Mouse (Mus musculus): ENCODE results near the gene St6galnac3. TPM values are rescaled to one million over a fixed set of nuclear protein-coding genes. Genes with fewer than 3 reads are reported as not detected.

Gene St6galnac3
- polyA plus RNA-seq, 1 experiment from 2014 or later: 8.5 TPM

DNA sequence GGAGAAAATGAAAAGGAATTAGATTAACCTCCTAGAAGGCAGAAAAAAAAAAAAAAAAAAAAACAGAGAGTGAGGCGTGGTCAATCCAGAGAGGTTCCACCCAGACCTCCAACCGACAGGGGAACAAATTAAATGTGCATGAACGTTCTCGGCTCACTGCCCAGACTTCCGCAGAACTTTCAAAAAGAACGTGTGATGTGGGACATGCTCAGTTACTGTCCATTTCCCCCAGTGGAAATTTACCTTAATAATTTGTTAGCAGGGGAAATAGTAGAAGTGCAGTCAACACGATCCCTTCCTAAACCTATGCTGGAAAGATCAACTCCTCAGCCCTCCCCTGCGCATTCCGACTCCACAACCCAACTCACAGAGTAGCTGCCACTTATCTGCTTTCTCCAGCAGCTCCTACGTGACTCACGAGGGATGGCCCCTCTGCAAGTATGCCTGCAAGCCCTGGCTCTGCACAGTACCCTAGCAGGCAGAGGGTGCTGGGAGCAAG is 35.1 kb downstream of the St6galnac3 start:
- no peak overlapping the region for H3K27ac ChIP-seq (ENCODE audit: low read depth, low read length)

DNA sequence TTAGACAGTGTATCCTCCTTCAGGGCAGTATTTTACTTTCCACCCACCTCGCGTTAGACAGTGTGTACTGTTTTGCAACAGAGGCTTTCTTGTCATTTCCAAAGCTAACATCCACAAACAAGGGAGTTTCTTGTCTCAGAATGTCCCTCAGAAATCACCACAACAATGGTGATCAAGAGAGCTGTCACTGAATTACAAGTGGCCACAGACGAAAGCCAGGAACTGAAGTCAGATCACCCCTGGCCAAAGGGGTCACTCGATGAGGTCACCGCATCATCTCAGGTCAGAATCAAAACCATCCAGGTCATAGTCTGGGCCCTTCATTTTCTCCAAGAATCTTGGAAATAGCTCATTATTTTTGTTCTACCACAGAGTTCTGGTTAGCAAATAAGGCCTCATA is 37.1 kb downstream of the St6galnac3 start:
- no peak for ATAC-seq
- H3K4me1 ChIP-seq (replicated peaks; ENCODE audit: control insufficient read depth, insufficient read depth, low read length): no peaks in the 10 kb centered on the region
- no peak for TF ChIP-seq CTCF (IDR thresholded peaks at IDR 0.05; ENCODE audit: low read depth)
- WGBS: 88% methylated on average over 5 of the region's 5 CpGs
- no peaks in the 10 kb centered on the region for H3K9me3 ChIP-seq (ENCODE audit: control insufficient read depth)
- no peaks in the 10 kb centered on the region for H3K36me3 ChIP-seq (ENCODE audit: control insufficient read depth, insufficient read depth)
- H3K4me3 ChIP-seq (ENCODE audit: low read depth, low read length): no peak overlapping the region
- H3K27me3 ChIP-seq (replicated peaks; ENCODE audit: control insufficient read depth, insufficient read depth, low read length): no peaks in the 10 kb centered on the region
- no peak overlapping the region for H3K27ac ChIP-seq (ENCODE audit: low read depth, low read length)
- H3K4me2 ChIP-seq (replicated peaks; ENCODE audit: low read depth): no peak overlapping the region
- no peak overlapping the region for H3K9ac ChIP-seq (ENCODE audit: low read depth, low read length)

More for the DNA sequence above, 35.1 kb downstream of the St6galnac3 start:
- Histone ChIP-seq H3K36me3 (ENCODE audit: control insufficient read depth, insufficient read depth) (no peaks in the 10 kb centered on the region), H3K4me3 (ENCODE audit: low read depth, low read length) (no peak overlapping the region), H3K9me3 (ENCODE audit: control insufficient read depth) (no peaks in the 10 kb centered on the region), H3K4me1 (replicated peaks; ENCODE audit: control insufficient read depth, insufficient read depth, low read length) (no peaks in the 10 kb centered on the region), H3K27me3 (replicated peaks; ENCODE audit: control insufficient read depth, insufficient read depth, low read length) (no peaks in the 10 kb centered on the region), H3K9ac (ENCODE audit: low read depth, low read length) (no peak overlapping the region), H3K4me2 (replicated peaks; ENCODE audit: low read depth) (no peak overlapping the region)
- no peak for TF ChIP-seq CTCF (IDR thresholded peaks at IDR 0.05; ENCODE audit: low read depth)
- 48% methylated on average over 11 of the region's 11 CpGs for WGBS
- no peak for ATAC-seq

DNA sequence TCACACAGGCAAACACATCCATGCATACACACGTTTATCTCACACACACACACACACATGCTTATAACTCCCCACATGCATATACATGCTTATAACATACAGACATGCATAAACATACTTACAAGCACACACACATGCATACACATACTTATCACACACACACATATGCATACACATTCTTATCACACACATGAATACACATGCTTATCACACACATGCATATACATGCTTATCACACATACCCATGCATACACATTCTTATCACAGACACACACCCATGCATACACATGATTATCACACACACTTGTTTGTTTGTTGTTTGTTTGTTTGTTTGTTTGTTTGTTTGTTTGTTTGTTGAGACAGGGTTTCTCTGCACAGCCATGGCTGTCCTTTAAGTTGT is 40.1 kb downstream of the St6galnac3 start:
- no peaks in the 10 kb centered on the region for H3K27me3 ChIP-seq (replicated peaks; ENCODE audit: control insufficient read depth, insufficient read depth, low read length)
- H3K9ac ChIP-seq (ENCODE audit: low read depth, low read length): no peak overlapping the region
- H3K36me3 ChIP-seq (ENCODE audit: control insufficient read depth, insufficient read depth): no peaks in the 10 kb centered on the region
- TF ChIP-seq CTCF (IDR thresholded peaks at IDR 0.05; ENCODE audit: low read depth): no peak
- H3K9me3 ChIP-seq (ENCODE audit: control insufficient read depth): no peaks in the 10 kb centered on the region
- H3K4me3 ChIP-seq (ENCODE audit: low read depth, low read length): no peak overlapping the region
- 85% methylated on average over 1 of the region's 1 CpGs for WGBS
- H3K27ac ChIP-seq (ENCODE audit: low read depth, low read length): no peak overlapping the region
- H3K4me2 ChIP-seq (replicated peaks; ENCODE audit: low read depth): no peak overlapping the region
- ATAC-seq: no peak
- no peaks in the 10 kb centered on the region for H3K4me1 ChIP-seq (replicated peaks; ENCODE audit: control insufficient read depth, insufficient read depth, low read length)

DNA sequence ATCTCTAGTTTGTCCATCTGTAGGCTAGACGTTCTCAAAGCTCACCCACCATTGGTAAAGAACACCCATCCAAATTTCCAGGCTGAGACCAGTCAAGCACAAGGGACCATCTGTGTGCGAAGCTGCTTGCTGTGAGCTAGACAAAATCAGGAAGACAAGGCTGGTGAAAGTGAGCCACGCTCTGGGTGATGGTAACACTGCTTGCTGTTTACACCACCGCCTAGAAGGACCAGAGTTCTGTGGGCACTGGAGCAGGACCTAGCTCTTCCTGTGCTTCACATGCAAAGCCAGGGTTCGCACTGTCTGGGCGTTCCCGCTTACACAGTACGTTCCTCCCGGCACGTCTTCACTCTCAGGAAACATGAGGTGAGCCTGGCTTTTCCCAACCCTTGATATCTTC is 42.7 kb downstream of the St6galnac3 start:
- no peak overlapping the region for H3K4me3 ChIP-seq (ENCODE audit: low read depth, low read length)
- H3K9ac ChIP-seq (ENCODE audit: low read depth, low read length): no peak overlapping the region
- no peak overlapping the region for H3K4me2 ChIP-seq (replicated peaks; ENCODE audit: low read depth)
- H3K9me3 ChIP-seq (ENCODE audit: control insufficient read depth): no peaks in the 10 kb centered on the region
- WGBS: 84% methylated on average over 10 of the region's 10 CpGs
- H3K27ac ChIP-seq (ENCODE audit: low read depth, low read length): no peak overlapping the region
- no peak for ATAC-seq
- no peaks in the 10 kb centered on the region for H3K27me3 ChIP-seq (replicated peaks; ENCODE audit: control insufficient read depth, insufficient read depth, low read length)
- no peaks in the 10 kb centered on the region for H3K36me3 ChIP-seq (ENCODE audit: control insufficient read depth, insufficient read depth)
- no peak for TF ChIP-seq CTCF (IDR thresholded peaks at IDR 0.05; ENCODE audit: low read depth)
- no peaks in the 10 kb centered on the region for H3K4me1 ChIP-seq (replicated peaks; ENCODE audit: control insufficient read depth, insufficient read depth, low read length)

DNA sequence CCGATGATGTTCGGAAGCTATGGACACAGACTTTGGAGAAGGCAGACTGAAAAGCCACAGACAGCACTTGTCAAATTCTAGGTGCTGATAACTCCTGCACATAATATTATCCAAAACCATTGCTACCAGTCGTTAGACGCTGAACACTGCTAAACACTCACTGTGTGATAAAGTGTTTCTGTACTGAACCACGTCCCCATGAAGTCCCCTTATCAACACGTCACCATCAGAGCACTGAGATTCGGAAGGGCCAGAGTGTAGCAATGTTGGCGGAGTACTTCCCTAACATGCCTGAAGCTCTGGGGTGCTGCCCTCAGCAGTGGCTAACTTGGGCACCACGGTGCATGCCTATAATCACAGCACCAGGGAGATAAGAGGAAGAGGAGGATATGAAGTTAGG is 43.3 kb downstream of the St6galnac3 start:
- H3K4me3 ChIP-seq (ENCODE audit: low read depth, low read length): no peak overlapping the region
- ATAC-seq: no peak
- H3K27ac ChIP-seq (ENCODE audit: low read depth, low read length): no peak overlapping the region
- no peak for TF ChIP-seq CTCF (IDR thresholded peaks at IDR 0.05; ENCODE audit: low read depth)
- no peaks in the 10 kb centered on the region for H3K36me3 ChIP-seq (ENCODE audit: control insufficient read depth, insufficient read depth)
- no peaks in the 10 kb centered on the region for H3K27me3 ChIP-seq (replicated peaks; ENCODE audit: control insufficient read depth, insufficient read depth, low read length)
- H3K4me1 ChIP-seq (replicated peaks; ENCODE audit: control insufficient read depth, insufficient read depth, low read length): no peaks in the 10 kb centered on the region
- no peaks in the 10 kb centered on the region for H3K9me3 ChIP-seq (ENCODE audit: control insufficient read depth)
- H3K9ac ChIP-seq (ENCODE audit: low read depth, low read length): no peak overlapping the region
- H3K4me2 ChIP-seq (replicated peaks; ENCODE audit: low read depth): no peak overlapping the region
- 82% methylated on average over 9 of the region's 9 CpGs for WGBS

DNA sequence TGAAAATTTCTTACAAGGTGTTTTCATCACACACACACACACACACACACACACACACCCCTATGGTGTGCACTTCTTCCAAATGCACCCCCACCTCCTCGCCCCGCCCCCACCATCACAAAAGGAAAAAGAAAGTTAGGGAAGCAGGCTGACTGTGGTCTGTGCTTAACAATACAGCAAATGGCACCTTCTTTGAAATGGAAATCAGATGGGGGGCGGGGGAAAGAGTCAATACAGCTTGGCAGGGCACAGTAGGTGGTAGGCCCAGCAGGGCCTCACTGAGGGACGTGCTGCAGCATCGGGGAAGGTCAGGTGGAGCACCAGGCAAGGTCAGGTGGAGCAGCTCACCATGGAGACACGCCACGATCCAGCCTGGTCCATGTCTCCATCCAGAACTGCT is 49.1 kb downstream of the St6galnac3 start:
- no peaks in the 10 kb centered on the region for H3K36me3 ChIP-seq (ENCODE audit: control insufficient read depth, insufficient read depth)
- H3K9me3 ChIP-seq (ENCODE audit: control insufficient read depth): no peaks in the 10 kb centered on the region
- no peak overlapping the region for H3K27ac ChIP-seq (ENCODE audit: low read depth, low read length)
- H3K27me3 ChIP-seq (replicated peaks; ENCODE audit: control insufficient read depth, insufficient read depth, low read length): no peaks in the 10 kb centered on the region
- H3K4me2 ChIP-seq (replicated peaks; ENCODE audit: low read depth): no peak overlapping the region
- H3K4me3 ChIP-seq (ENCODE audit: low read depth, low read length): no peak overlapping the region
- no peak overlapping the region for H3K9ac ChIP-seq (ENCODE audit: low read depth, low read length)
- TF ChIP-seq CTCF (IDR thresholded peaks at IDR 0.05; ENCODE audit: low read depth): no peak
- ATAC-seq: no peak
- H3K4me1 ChIP-seq (replicated peaks; ENCODE audit: control insufficient read depth, insufficient read depth, low read length): no peaks in the 10 kb centered on the region
- 61% methylated on average over 7 of the region's 7 CpGs for WGBS

DNA sequence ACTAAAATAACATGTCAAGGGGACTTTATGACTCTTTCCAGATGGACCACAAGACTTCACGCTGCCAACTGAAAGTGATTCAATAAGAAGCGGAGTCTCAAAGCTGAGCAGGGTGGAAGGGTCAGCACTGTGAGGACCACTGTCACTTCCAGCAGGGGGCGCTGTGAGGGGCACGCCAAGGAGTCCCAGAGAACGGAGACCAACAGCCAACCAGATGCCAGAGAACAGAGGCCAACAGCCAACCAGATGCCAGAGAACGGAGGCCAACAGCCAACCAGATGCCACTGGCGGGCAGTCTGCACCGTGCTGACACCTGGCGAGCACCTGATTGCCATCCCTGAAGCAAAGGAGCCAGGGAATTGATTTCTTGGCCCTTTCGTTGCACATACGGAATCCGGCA is 49.9 kb downstream of the St6galnac3 start:
- H3K9me3 ChIP-seq (ENCODE audit: control insufficient read depth): no peaks in the 10 kb centered on the region
- H3K27me3 ChIP-seq (replicated peaks; ENCODE audit: control insufficient read depth, insufficient read depth, low read length): no peaks in the 10 kb centered on the region
- no peak overlapping the region for H3K4me2 ChIP-seq (replicated peaks; ENCODE audit: low read depth)
- H3K27ac ChIP-seq (ENCODE audit: low read depth, low read length): no peak overlapping the region
- no peak overlapping the region for H3K9ac ChIP-seq (ENCODE audit: low read depth, low read length)
- H3K4me1 ChIP-seq (replicated peaks; ENCODE audit: control insufficient read depth, insufficient read depth, low read length): no peaks in the 10 kb centered on the region
- no peaks in the 10 kb centered on the region for H3K36me3 ChIP-seq (ENCODE audit: control insufficient read depth, insufficient read depth)
- ATAC-seq: peak; percentile 47
- TF ChIP-seq CTCF (IDR thresholded peaks at IDR 0.05; ENCODE audit: low read depth): peak; percentile 71
- 56% methylated on average over 12 of the region's 12 CpGs for WGBS
- no peak overlapping the region for H3K4me3 ChIP-seq (ENCODE audit: low read depth, low read length)

All from intestine, postnatal 0 days (tissue).